Mouse (Mus musculus): ENCODE data around the gene Mok. TPM values are rescaled to one million over a fixed set of nuclear protein-coding genes. Genes with fewer than 3 reads are reported as not detected.

Gene Mok
- polyA plus RNA-seq, 1 experiment from 2014 or later: 0.27 TPM

DNA sequence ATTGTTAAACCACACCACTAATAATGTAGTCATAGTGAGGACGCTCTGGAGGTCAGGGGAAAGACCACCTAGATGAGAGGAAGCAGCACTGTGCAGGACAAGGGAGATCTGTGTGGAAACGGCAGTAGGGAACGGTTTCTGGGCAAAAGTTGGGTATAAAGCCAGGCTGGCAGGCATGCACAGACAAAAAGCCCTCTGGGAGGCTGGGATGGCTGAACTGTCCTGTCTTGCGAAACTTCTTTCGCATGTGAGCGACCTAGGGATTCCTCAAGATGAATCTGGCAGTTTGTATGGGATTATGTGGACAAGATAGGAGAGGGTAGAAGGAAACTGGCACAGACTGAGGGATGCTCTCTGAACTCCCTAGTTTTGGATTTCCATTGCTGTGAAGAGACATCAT lies 68.8 kb downstream of the Mok start:
- peaks cover 18% of the 10 kb centered on the region for H3K4me1 ChIP-seq (ENCODE audit: control insufficient read depth, low read depth, low read length)
- no peak overlapping the region for H3K4me2 ChIP-seq (ENCODE audit: low read depth, low read length)
- no peaks in the 10 kb centered on the region for H3K27me3 ChIP-seq (ENCODE audit: control insufficient read depth, insufficient read depth, low read depth, low read length)
- 87% methylated on average over 6 of the region's 6 CpGs for WGBS (ENCODE audit: insufficient replicate concordance)
- H3K36me3 ChIP-seq (ENCODE audit: control insufficient read depth, insufficient read depth): no peaks in the 10 kb centered on the region
- no peak overlapping the region for H3K27ac ChIP-seq (ENCODE audit: low read length)
- H3K4me3 ChIP-seq (ENCODE audit: low read depth, low read length): no peak overlapping the region
- ATAC-seq (ENCODE audit: low read depth): no peak
- H3K9me3 ChIP-seq (replicated peaks; ENCODE audit: control insufficient read depth, low read length): no peaks in the 10 kb centered on the region
- no peak overlapping the region for H3K9ac ChIP-seq (ENCODE audit: low read depth, low read length)

DNA sequence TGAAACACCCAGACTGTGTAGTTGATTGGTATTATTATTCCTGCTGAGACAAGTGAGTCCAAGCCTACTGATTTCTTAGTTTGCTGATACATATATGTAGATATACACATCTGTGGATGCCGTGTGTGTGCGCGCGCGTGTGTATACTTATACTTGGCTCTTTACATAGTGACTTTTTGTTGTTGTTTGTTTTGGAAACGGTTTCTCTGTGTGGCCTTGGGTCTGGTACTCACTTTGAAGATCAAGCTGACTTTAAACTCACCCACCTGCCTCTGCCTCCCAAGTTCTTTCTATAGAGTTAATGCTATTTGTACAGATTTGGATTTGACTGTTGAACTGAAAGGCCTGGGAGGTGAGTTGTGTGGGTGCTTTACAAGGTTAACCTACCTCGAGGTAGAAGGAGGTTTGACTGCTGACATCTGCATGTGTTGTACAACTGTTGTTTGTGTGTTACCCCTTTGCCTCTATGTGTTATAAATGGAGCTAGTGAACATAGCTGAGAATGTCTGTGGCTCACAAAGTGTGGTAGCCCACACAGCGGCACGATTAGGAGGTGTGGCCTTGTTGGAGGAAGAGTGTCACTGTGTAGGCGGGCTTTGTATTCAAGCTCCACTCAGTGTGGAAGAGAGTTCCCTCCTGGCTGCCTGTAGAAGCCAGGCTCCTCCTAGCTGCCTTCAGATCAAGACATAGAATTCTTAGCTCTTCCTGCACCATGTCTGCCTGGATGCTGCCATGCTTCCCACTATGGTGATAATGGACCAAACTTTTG lies 70.1 kb downstream of the Mok start:
- peaks cover 16% of the 10 kb centered on the region for H3K4me1 ChIP-seq (ENCODE audit: control insufficient read depth, low read depth, low read length)
- 62% methylated on average over 10 of the region's 10 CpGs for WGBS (ENCODE audit: insufficient replicate concordance)
- H3K9me3 ChIP-seq (replicated peaks; ENCODE audit: control insufficient read depth, low read length): no peaks in the 10 kb centered on the region
- no peaks in the 10 kb centered on the region for H3K27me3 ChIP-seq (ENCODE audit: control insufficient read depth, insufficient read depth, low read depth, low read length)
- H3K36me3 ChIP-seq (ENCODE audit: control insufficient read depth, insufficient read depth): no peaks in the 10 kb centered on the region
- H3K27ac ChIP-seq (ENCODE audit: low read length): no peak overlapping the region
- no peak overlapping the region for H3K4me2 ChIP-seq (ENCODE audit: low read depth, low read length)
- H3K9ac ChIP-seq (ENCODE audit: low read depth, low read length): no peak overlapping the region
- H3K4me3 ChIP-seq (ENCODE audit: low read depth, low read length): no peak overlapping the region
- ATAC-seq (ENCODE audit: low read depth): 0 out of 2 replicates have a peak, but pooled peaks have one; percentile 37

GRCm38 (mm10) chr12:110769660-110770297 lies 71.0 kb downstream of the Mok start:
- Histone ChIP-seq H3K4me3 (ENCODE audit: low read depth, low read length) (no peak overlapping the region), H3K36me3 (ENCODE audit: control insufficient read depth, insufficient read depth) (no peaks in the 10 kb centered on the region), H3K4me1 (ENCODE audit: control insufficient read depth, low read depth, low read length) (peaks cover 15% of the 10 kb centered on the region), H3K27ac (ENCODE audit: low read length) (no peak overlapping the region), H3K9ac (ENCODE audit: low read depth, low read length) (no peak overlapping the region), H3K9me3 (replicated peaks; ENCODE audit: control insufficient read depth, low read length) (no peaks in the 10 kb centered on the region), H3K27me3 (ENCODE audit: control insufficient read depth, insufficient read depth, low read depth, low read length) (no peaks in the 10 kb centered on the region), H3K4me2 (ENCODE audit: low read depth, low read length) (no peak overlapping the region)
- no peak for ATAC-seq (ENCODE audit: low read depth)
- 45% methylated on average over 6 of the region's 6 CpGs for WGBS (ENCODE audit: insufficient replicate concordance)

DNA sequence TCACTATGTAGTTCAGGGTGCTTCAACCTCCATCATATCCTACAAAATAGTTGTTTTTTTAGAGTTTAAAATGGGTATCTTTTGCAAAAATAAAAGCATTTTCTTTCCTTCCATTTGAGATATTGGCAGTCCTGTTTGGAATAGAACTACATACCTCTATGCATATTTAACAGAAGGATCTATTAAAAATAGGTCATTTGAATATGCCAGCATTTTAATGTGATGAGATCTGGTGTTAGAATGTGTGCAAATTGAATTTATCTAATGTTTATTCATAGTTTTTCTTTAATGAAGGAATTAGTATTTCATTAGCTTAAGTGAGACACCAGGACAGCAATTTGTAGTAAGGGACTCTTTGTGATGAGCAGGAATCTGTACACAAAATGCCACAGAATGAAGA lies 72.2 kb downstream of the Mok start:
- Histone ChIP-seq H3K4me1 (ENCODE audit: control insufficient read depth, low read depth, low read length) (peaks cover 15% of the 10 kb centered on the region), H3K9ac (ENCODE audit: low read depth, low read length) (no peak overlapping the region), H3K27me3 (ENCODE audit: control insufficient read depth, insufficient read depth, low read depth, low read length) (no peaks in the 10 kb centered on the region), H3K9me3 (replicated peaks; ENCODE audit: control insufficient read depth, low read length) (no peaks in the 10 kb centered on the region), H3K4me2 (ENCODE audit: low read depth, low read length) (no peak overlapping the region), H3K36me3 (ENCODE audit: control insufficient read depth, insufficient read depth) (no peaks in the 10 kb centered on the region), H3K4me3 (ENCODE audit: low read depth, low read length) (no peak overlapping the region), H3K27ac (ENCODE audit: low read length) (no peak overlapping the region)
- ATAC-seq (ENCODE audit: low read depth): no peak

GRCm38 (mm10) chr12:110764531-110764930 lies 76.2 kb downstream of the Mok start:
- Histone ChIP-seq H3K9me3 (replicated peaks; ENCODE audit: control insufficient read depth, low read length) (no peaks in the 10 kb centered on the region), H3K36me3 (ENCODE audit: control insufficient read depth, insufficient read depth) (no peaks in the 10 kb centered on the region), H3K4me1 (ENCODE audit: control insufficient read depth, low read depth, low read length) (peaks cover 3% of the 10 kb centered on the region), H3K4me2 (ENCODE audit: low read depth, low read length) (no peak overlapping the region), H3K9ac (ENCODE audit: low read depth, low read length) (no peak overlapping the region), H3K27ac (ENCODE audit: low read length) (no peak overlapping the region), H3K4me3 (ENCODE audit: low read depth, low read length) (no peak overlapping the region), H3K27me3 (ENCODE audit: control insufficient read depth, insufficient read depth, low read depth, low read length) (no peaks in the 10 kb centered on the region)
- WGBS (ENCODE audit: insufficient replicate concordance): 27% methylated on average over 5 of the region's 5 CpGs
- no peak for ATAC-seq (ENCODE audit: low read depth)

DNA sequence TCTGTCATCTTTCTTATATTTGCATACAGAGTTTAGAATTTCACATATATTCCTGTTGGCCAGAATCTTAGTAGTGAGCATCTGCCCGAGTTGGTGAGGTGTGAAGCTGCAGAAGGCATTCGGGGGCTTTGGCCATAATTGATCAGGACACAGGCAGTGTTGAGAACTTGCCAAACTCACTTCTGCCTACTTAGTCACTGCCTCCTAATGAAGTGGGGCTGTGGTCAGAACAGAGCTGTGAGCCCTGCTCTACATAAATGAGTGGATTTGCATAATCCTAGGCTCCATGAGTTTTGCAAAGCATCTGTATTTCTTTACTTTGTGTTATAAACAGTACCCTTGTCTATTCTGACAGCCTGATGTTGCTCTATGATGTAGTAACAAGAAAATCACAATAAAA lies 78.4 kb downstream of the Mok start:
- H3K27me3 ChIP-seq (ENCODE audit: control insufficient read depth, insufficient read depth, low read depth, low read length): no peaks in the 10 kb centered on the region
- no peaks in the 10 kb centered on the region; the same call in 1 of the 2 replicates for H3K36me3 ChIP-seq (ENCODE audit: control insufficient read depth, insufficient read depth)
- H3K4me1 ChIP-seq (ENCODE audit: control insufficient read depth, low read depth, low read length): peaks cover 9% of the 10 kb centered on the region
- 66% methylated on average over 2 of the region's 2 CpGs for WGBS (ENCODE audit: insufficient replicate concordance)
- H3K27ac ChIP-seq (ENCODE audit: low read length): no peak overlapping the region
- H3K9me3 ChIP-seq (replicated peaks; ENCODE audit: control insufficient read depth, low read length): no peaks in the 10 kb centered on the region
- H3K9ac ChIP-seq (ENCODE audit: low read depth, low read length): no peak overlapping the region
- H3K4me3 ChIP-seq (ENCODE audit: low read depth, low read length): no peak overlapping the region
- H3K4me2 ChIP-seq (ENCODE audit: low read depth, low read length): no peak overlapping the region
- no peak for ATAC-seq (ENCODE audit: low read depth)

DNA sequence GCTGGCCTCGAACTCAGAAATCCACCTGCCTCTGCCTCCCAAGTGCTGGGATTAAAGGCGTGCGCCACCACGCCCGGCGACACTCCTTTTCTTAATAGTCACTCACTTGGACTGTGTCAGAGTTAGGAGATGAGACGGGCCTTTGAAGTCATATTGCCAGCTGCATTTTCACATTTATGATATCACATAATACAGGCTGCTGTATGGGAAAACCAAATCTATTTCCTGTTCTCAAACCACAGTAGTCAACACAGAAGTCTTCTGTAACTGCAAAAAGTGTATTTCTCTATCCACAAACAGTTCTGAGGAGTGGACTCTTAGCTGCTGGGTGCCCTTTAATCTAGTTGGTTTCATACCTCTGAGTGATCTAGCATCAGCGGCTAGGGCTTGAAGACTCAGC lies 81.8 kb downstream of the Mok start:
- Histone ChIP-seq H3K4me3 (ENCODE audit: low read depth, low read length) (no peak overlapping the region), H3K27me3 (ENCODE audit: control insufficient read depth, insufficient read depth, low read depth, low read length) (no peaks in the 10 kb centered on the region), H3K36me3 (ENCODE audit: control insufficient read depth, insufficient read depth) (peaks cover 4% of the 10 kb centered on the region; the same call in 1 of the 2 replicates), H3K27ac (ENCODE audit: low read length) (no peak overlapping the region), H3K9ac (ENCODE audit: low read depth, low read length) (no peak overlapping the region), H3K9me3 (replicated peaks; ENCODE audit: control insufficient read depth, low read length) (no peaks in the 10 kb centered on the region), H3K4me1 (ENCODE audit: control insufficient read depth, low read depth, low read length) (peaks cover 21% of the 10 kb centered on the region), H3K4me2 (ENCODE audit: low read depth, low read length) (no peak overlapping the region)
- ATAC-seq (ENCODE audit: low read depth): no peak
- 74% methylated on average over 7 of the region's 8 CpGs for WGBS (ENCODE audit: insufficient replicate concordance)

Other genes starting within 250 kb of the Mok start
- gene Dync1h1, start 239.5 kb downstream of the Mok start, polyA plus RNA-seq (2015; fragmentation: Nextera tagmentation; extraction: Ambion mirVana): 10.0 and 13.6 TPM in 2 replicates
- gene 1700001K19Rik, start 158.3 kb downstream of the Mok start, polyA plus RNA-seq (2015; fragmentation: Nextera tagmentation; extraction: Ambion mirVana): not detected in 2 replicates
- 431 and 513 TPM in 2 replicates for gene Hsp90aa1, start 138.2 kb downstream of the Mok start, polyA plus RNA-seq (2015; fragmentation: Nextera tagmentation; extraction: Ambion mirVana)
- 8.4 and 9.3 TPM in 2 replicates for gene Wdr20, start 103.0 kb downstream of the Mok start, polyA plus RNA-seq (2015; fragmentation: Nextera tagmentation; extraction: Ambion mirVana)
- 1.4 and 1.5 TPM in 2 replicates for gene Zfp839, start 9.3 kb upstream of the Mok start, polyA plus RNA-seq (2015; fragmentation: Nextera tagmentation; extraction: Ambion mirVana)
- gene Cinp, start 48.2 kb upstream of the Mok start, polyA plus RNA-seq (2015; fragmentation: Nextera tagmentation; extraction: Ambion mirVana): 49.1 and 49.3 TPM in 2 replicates
- gene Tecpr2, start 48.3 kb upstream of the Mok start, polyA plus RNA-seq (2015; fragmentation: Nextera tagmentation; extraction: Ambion mirVana): 1.7 and 2.1 TPM in 2 replicates
- 54.7 and 55.9 TPM in 2 replicates for gene Ankrd9, start 138.1 kb upstream of the Mok start, polyA plus RNA-seq (2015; fragmentation: Nextera tagmentation; extraction: Ambion mirVana)
- gene Rcor1, start 198.4 kb upstream of the Mok start, polyA plus RNA-seq (2015; fragmentation: Nextera tagmentation; extraction: Ambion mirVana): 4.1 and 4.4 TPM in 2 replicates